Mouse (Mus musculus): Measurements from ENCODE around the gene Rnf216.

DNA sequence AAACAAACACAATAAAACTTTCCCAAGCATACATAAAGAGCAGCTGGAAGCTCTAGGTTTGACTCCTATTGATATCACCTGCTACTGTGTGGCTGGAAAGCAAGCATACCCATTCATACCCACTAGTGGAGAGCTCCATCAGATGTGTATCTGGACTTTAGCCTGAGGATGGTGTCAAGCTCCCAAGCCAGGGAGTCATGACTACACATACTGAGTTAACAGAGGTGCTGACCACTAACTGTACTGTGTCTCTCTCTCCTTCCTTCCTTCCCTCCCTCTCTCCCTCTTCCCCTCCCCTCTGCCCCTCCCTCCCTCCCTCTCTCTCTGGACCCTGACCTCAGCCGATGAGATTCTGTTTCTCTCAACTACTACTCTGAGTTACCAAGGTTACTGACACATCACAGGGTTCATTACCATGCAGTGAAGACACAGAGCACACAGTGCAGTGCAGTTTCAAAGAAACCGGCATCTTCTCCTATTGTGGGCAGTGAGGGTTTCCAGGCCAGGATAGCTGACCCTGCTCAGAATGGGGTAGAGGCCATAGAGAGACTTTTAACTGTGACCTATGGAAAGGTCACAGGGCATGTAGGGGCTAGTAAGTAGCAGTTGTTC, 51.9 kb downstream of the Rnf216 start:
- TF ChIP-seq CTCF (IDR thresholded peaks at IDR 0.05; ENCODE audit: low read depth) (no peak), EP300 (IDR thresholded peaks at IDR 0.05; ENCODE audit: low read depth) (no peak)
